Mouse (Mus musculus) heart, embryonic 15.5 days (tissue): ENCODE data around the gene Gm20532. TPM values are rescaled to one million over a fixed set of nuclear protein-coding genes. Genes with fewer than 3 reads are reported as not detected.
"Not testable (repeated sequence)": the region's sequence is repeated elsewhere in the genome, so short reads cannot be mapped to it uniquely, and the experiment has no call there.

ENCODE experiments used
- ATAC-seq: fragments of 200-750 bp; cut with Nextera tagmentation; replicated peaks from 2 replicates; pipeline ENCODE4 v1.8.0; 2017; ENCODE audit warnings: low read depth, moderate TSS enrichment; ENCODE audit not compliant: insufficient number of reproducible peaks, insufficient read depth, low FRiP score
- H3K27ac ChIP-seq: fragments of 300-500 bp; sonication (generic); 2 replicates; pipeline ENCODE4 v1.5.1; 2015; ENCODE audit warnings: mild to moderate bottlenecking, inconsistent platforms
- H3K27me3 ChIP-seq: fragments of 300-500 bp; sonication (generic); 2 replicates; pipeline ENCODE4 v1.6.1; 2015; ENCODE audit warnings: inconsistent platforms
- H3K36me3 ChIP-seq: fragments of 300-500 bp; sonication (generic); 2 replicates; pipeline ENCODE4 v1.6.1; 2015; ENCODE audit warnings: mild to moderate bottlenecking, inconsistent platforms
- H3K4me1 ChIP-seq: fragments of 300-500 bp; sonication (generic); replicated peaks from 2 replicates; pipeline ENCODE4 v1.6.1; 2015; ENCODE audit warnings: inconsistent platforms
- H3K4me2 ChIP-seq: fragments of 300-500 bp; sonication (generic); 2 replicates; pipeline ENCODE4 v1.6.1; 2015; ENCODE audit warnings: inconsistent platforms, mild to moderate bottlenecking, moderate library complexity
- H3K4me3 ChIP-seq: fragments of 300-500 bp; sonication (generic); 2 replicates; pipeline ENCODE4 v1.5.1; 2015; ENCODE audit warnings: mild to moderate bottlenecking, inconsistent platforms
- H3K9ac ChIP-seq: fragments of 300-500 bp; sonication (generic); 2 replicates; pipeline ENCODE4 v1.6.1; 2015; ENCODE audit warnings: mild to moderate bottlenecking, inconsistent platforms
- H3K9me3 ChIP-seq: fragments of 300-500 bp; sonication (generic); replicated peaks from 2 replicates; pipeline ENCODE4 v1.6.1; 2016; ENCODE audit warnings: inconsistent platforms
- WGBS: fragments of 180-500 bp; shearing (Covaris S2); methylation state at CpG from one replicate; pipeline ENCODE4 v1.1.7; 2015; ENCODE audit warnings: mixed read lengths; 5-methylcytosine and 5-hydroxymethylcytosine counted together
- microRNA counts: library from miRNA; unstranded; fragments of <30 nt; microRNA quantifications from one replicate; lab custom pipeline; 2016
- microRNA-seq: library from miRNA; unstranded; fragments of <30 nt; microRNA quantifications from one replicate; pipeline ENCODE4, GENCODE M21; 2016
- polyA plus RNA-seq: library from polyadenylated mRNA; unstranded; fragments of >200 nt; fragmentation: Nextera tagmentation; extraction: Ambion mirVana; gene quantifications from 2 replicates; pipeline ENCODE4 v1.2.1, GENCODE M21; 2015

The Gm20532 gene
- polyA plus RNA-seq, 1 experiment from 2014 or later = not detected

DNA sequence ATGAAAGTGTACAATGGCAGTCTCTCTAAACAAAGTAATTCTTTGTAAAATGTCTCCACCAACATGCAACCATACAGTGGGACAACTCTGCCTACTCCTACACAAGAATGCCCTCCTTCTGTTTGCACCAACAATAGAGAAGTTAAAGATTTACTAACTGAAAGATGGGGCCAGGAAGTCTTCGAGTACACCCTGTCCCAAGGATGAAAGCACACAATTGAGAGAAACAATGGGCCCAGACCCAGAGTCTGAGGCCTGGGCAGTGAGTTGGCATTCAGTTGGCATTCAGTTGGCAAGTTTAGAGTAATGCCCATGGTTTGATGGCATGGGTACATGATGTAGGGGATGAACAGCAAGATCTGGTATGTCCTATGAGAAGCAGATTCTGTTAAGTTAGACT is 68.2 kb downstream of the Gm20532 start:
- ATAC-seq = no peak

DNA sequence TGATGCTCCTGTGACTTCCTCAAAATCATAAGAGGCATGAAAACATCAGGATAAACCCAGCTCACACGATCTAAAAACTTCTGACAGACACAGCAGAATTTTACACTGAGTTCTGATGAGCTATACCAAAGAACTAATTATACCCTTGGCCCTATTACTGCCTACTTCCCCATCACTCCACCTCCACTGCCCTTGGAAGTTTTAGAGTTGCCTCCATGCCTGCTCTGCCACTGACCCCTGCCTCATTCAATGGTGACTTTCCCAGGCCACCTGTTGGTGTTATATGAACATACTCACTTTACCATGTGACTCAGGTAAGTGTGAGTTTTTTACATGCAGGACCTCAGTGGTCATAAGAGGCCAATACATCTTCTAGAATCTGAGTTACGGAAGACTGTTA is 71.0 kb downstream of the Gm20532 start:
- Histone ChIP-seq H3K4me2 (no peak overlapping the region), H3K4me3 (no peak overlapping the region), H3K27ac (no peak overlapping the region), H3K9me3 (no peaks in the 10 kb centered on the region), H3K4me1 (peaks cover 8% of the 10 kb centered on the region), H3K9ac (no peak overlapping the region), H3K36me3 (no peaks in the 10 kb centered on the region), H3K27me3 (no peaks in the 10 kb centered on the region)
- WGBS = 82% methylated on average over 2 of the region's 2 CpGs
- ATAC-seq = no peak

More for the DNA sequence above, 68.2 kb downstream of the Gm20532 start:
- Histone ChIP-seq H3K4me1 (no peaks in the 10 kb centered on the region), H3K9ac (no peak overlapping the region), H3K36me3 (no peaks in the 10 kb centered on the region), H3K9me3 (no peaks in the 10 kb centered on the region), H3K4me3 (no peak overlapping the region), H3K4me2 (no peak overlapping the region), H3K27ac (no peak overlapping the region), H3K27me3 (no peaks in the 10 kb centered on the region)
- WGBS = 60% methylated on average over 1 of the region's 1 CpGs

DNA sequence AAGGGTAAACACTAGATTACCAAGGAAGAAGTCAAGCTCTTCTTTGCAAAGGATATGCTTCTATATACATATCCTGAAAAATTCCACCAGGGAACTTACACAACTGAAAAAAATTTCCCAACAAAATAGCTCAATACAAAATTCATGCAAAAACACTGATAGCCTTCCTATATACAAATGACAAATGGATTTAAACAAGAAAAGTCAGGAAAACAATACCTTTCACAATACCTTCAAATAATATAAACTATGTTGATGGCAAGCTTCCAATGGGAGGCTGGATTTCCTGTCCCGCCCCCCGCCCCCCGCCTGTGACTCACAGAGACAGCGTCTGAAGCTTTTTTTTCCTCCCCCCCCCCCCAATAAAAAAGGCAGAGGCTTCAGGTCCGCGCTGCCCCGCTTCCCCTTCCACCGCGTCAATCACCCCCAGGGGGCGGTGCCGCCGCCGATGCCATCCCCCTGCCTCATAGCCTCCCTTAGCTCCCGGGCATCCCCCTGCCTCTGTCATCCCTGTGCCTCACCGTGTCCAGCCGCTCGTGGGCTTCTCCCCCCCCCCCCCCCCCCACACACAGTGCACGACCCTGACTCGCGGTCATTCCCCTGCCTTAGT is 74.8 kb downstream of the Gm20532 start:
- Histone ChIP-seq H3K4me3 (peak overlapping the region; percentile 38), H3K27ac (no peak overlapping the region), H3K9me3 (no peaks in the 10 kb centered on the region), H3K4me2 (peak overlapping the region; percentile 70), H3K36me3 (no peaks in the 10 kb centered on the region), H3K9ac (no peak overlapping the region), H3K27me3 (no peaks in the 10 kb centered on the region), H3K4me1 (peaks cover 11% of the 10 kb centered on the region)
- WGBS = 3% methylated on average over 15 of the region's 20 CpGs
- ATAC-seq = no peak

DNA sequence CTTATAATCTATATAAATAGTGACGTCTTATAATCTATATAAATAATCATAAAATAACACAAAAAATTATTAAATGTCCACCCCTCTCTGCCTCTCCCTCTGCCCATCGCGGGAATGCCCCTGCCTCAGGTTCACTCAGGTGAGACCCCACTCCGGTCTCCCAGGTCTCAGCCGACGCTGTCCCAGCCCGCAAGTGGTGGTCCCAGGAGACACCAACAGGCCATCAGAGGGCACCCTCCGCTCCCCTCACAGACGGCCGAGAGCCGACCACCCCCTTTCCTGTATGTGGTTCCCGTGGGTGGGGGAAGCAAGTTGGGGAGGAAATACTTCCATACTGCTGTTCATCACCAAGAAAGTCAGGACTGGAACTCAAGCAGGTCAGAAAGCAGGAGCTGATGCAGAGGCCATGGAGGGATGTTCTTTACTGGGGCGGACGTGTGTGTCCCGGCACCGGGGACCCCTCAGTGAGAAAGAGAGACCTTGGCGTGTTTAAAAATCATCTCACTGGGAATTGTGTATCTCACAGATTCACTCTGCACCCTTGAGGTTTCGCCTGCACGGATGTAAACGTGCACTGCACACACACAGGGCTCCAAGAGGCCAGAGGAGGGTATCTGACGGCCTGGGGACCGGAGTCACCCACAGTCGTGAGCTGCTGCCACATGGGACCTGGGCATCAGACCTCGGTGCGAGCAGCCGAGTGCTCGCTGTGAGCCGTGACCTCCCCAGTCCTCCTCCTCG is 75.5 kb downstream of the Gm20532 start:
- no peaks in the 10 kb centered on the region for H3K9me3 ChIP-seq
- peak overlapping the region; percentile 70 for H3K4me2 ChIP-seq
- H3K27ac ChIP-seq = no peak overlapping the region
- H3K4me1 ChIP-seq = peaks cover 11% of the 10 kb centered on the region
- no peaks in the 10 kb centered on the region for H3K36me3 ChIP-seq
- H3K27me3 ChIP-seq = no peaks in the 10 kb centered on the region
- H3K9ac ChIP-seq = no peak overlapping the region
- 40% methylated on average over 29 of the region's 29 CpGs for WGBS
- H3K4me3 ChIP-seq = peak overlapping the region; percentile 38
- no peak for ATAC-seq

DNA sequence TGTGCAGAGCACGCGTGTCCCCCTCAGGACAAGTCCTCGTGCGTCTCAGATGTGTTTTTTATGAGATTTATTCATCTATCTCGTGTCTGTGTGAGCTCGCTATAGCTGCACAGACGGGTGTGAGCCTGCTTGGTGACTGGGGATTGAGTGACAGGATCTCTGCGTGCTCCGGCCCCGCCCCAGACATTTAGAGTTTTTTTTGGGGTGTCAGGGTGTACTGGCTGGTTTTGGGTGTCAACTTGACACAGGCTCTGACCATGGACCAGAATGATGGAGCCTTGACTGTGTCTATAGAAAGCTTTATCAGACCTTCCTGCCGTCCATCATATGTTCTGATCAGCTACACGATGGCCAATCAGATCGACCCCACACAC is 76.1 kb downstream of the Gm20532 start:
- H3K36me3 ChIP-seq = no peaks in the 10 kb centered on the region
- H3K27me3 ChIP-seq = no peaks in the 10 kb centered on the region
- no peak for ATAC-seq
- no peak overlapping the region for H3K4me2 ChIP-seq
- H3K9me3 ChIP-seq = no peaks in the 10 kb centered on the region
- no peak overlapping the region for H3K27ac ChIP-seq
- 78% methylated on average over 13 of the region's 13 CpGs for WGBS
- no peak overlapping the region for H3K4me3 ChIP-seq
- H3K4me1 ChIP-seq = peaks cover 11% of the 10 kb centered on the region
- H3K9ac ChIP-seq = no peak overlapping the region

DNA sequence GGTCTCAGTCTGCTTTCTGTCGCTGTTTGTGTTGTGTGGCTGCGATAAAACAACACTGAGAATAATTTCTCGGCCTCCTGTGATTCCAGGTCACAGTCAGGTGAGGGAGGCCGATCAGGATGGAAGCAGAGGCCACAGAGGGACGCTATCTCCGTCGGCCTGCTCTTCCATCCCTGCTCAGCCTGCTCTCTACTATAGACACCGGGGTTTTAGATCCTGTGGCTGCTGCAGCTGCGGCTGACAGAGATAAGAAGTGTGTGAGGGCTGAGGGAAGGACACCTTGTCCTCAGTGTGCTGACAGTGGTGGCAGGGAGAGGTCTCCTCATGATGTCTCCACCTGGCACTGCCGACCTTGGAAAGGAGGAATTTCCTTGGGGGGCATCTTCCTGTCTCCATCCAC is 76.7 kb downstream of the Gm20532 start:
- Histone ChIP-seq H3K9ac (no peak overlapping the region), H3K4me1 (peaks cover 11% of the 10 kb centered on the region)

DNA sequence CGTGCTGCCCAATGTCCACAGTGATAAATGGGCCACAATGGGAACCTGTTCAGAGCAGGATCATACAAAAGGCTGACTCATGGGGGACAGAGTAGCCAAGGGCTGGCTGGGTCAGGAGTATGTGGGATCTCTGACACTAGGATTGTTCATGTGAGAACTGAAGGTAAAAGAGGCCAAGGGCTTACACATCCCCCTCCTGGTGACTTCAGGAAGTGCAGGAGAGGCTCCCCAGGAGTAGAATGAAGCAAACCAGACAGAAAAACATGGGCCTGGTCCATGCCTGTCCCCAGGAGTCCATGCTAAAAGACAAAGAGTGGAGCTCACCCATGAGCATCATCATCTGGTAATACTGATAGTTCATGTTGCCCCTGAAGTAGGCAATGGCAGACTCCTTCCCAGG is 77.1 kb downstream of the Gm20532 start:
- H3K27me3 ChIP-seq, H3K9ac ChIP-seq, H3K4me3 ChIP-seq, H3K4me2 ChIP-seq, H3K9me3 ChIP-seq, H3K27ac ChIP-seq, H3K36me3 ChIP-seq: not testable (repeated sequence)
- ATAC-seq = peak; percentile 14; the same call in 1 of the 2 replicates
- H3K4me1 ChIP-seq = peaks cover 11% of the 10 kb centered on the region
- 70% methylated on average over 1 of the region's 1 CpGs for WGBS

More for the DNA sequence above, 76.7 kb downstream of the Gm20532 start:
- 0 out of 2 replicates have a peak, but pooled peaks have one; percentile 10 for ATAC-seq
- H3K9me3 ChIP-seq = no peaks in the 10 kb centered on the region
- no peak overlapping the region for H3K4me3 ChIP-seq
- no peak overlapping the region for H3K4me2 ChIP-seq
- H3K36me3 ChIP-seq = no peaks in the 10 kb centered on the region
- H3K27me3 ChIP-seq = no peaks in the 10 kb centered on the region
- H3K27ac ChIP-seq = no peak overlapping the region
- WGBS = 46% methylated on average over 10 of the region's 10 CpGs

DNA sequence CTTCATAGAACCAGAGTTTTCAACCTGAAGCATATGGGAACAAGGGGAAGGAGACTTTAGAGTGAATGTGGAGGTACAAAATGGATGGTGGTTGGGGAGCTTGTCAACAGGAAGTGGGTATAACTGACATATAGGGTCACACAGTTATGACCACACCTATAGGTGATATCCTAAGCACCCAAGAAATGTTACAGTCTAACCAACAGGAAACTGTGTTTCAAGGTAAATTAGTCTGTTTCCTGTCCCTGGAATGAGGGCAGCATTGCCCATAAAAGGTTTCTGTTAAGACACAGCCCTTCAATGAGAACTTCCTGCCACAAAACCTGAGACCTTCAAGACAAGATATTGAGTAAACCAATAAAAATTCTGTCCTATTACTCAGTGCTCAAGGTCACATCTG is 82.3 kb downstream of the Gm20532 start:
- no peaks in the 10 kb centered on the region for H3K27me3 ChIP-seq
- H3K9me3 ChIP-seq = no peaks in the 10 kb centered on the region
- H3K36me3 ChIP-seq = no peaks in the 10 kb centered on the region
- H3K9ac ChIP-seq = no peak overlapping the region
- H3K4me3 ChIP-seq = no peak overlapping the region
- no peaks in the 10 kb centered on the region for H3K4me1 ChIP-seq
- no peak overlapping the region for H3K27ac ChIP-seq
- no peak for ATAC-seq
- H3K4me2 ChIP-seq = no peak overlapping the region

DNA sequence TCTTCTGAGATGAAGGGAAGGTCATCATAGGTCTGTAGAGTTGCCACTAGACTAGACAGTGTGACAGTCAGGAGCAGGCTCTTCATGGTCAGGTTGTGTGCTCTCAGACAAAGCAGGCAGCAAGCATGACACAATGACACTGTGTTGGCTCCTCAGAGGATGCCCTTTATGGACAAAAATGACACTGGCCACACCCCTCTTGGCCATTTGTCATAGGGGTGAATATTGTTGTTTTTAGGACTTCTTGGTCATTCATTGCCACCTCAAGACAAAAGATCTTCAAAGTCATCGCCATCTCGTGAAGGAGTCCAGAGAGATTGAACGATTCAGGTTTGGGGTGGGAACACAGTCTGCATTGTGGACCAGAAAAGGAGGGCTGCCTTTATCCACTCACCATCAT is 84.7 kb downstream of the Gm20532 start, which contains the start of gene Lcn4:
Gene Lcn4 (minus strand): TSS at position 101 of the 400 bp plus-strand sequence.
- Histone ChIP-seq H3K27ac (no peak within 1 kb of the TSS), H3K4me1 (no peaks in the 10 kb centered on the region), H3K4me2 (no peak within 1 kb of the TSS), H3K9me3 (no peaks in the 10 kb centered on the region), H3K9ac (no peak within 1 kb of the TSS), H3K36me3 (no peaks in the 10 kb centered on the region), H3K27me3 (no peaks in the 10 kb centered on the region), H3K4me3 (no peak within 1 kb of the TSS)
- ATAC-seq = no peak
- 82% methylated on average over 3 of the region's 3 CpGs for WGBS

MicroRNAs encoded within 50 kb of the gene (microRNA counts, 519-probe panel; counts per million panel counts)
- microRNA mmu-miR-126-3p (lab: Ali Mortazavi, UCI) (4,435 counts per million, percentile 96 among the panel's probes with 10 or more counts), microRNA mmu-miR-126-5p (lab: Ali Mortazavi, UCI) (3,783 counts per million, percentile 89 among the panel's probes with 10 or more counts)

Small RNA genes lying within 50 kb of the gene (microRNA-seq; reads per million reads assigned to microRNA genes)
- gene Mir126a (1.7 reads per million), gene Mir126b (not detected)

Other genes with a start within 250 kb of the Gm20532 start
- 22.1 and 27.9 TPM in 2 replicates for gene Dnlz, start 234.5 kb upstream of the Gm20532 start, polyA plus RNA-seq
- 0.60 and 1.7 TPM in 2 replicates for gene Card9, start 225.7 kb upstream of the Gm20532 start, polyA plus RNA-seq
- 16.8 and 19.6 TPM in 2 replicates for gene Snapc4, start 206.0 kb upstream of the Gm20532 start, polyA plus RNA-seq
- 72.3 and 82.9 TPM in 2 replicates for gene Entr1, start 197.3 kb upstream of the Gm20532 start, polyA plus RNA-seq
- gene Pmpca, start 197.3 kb upstream of the Gm20532 start, polyA plus RNA-seq = 103 and 111 TPM in 2 replicates
- gene Inpp5e, start 177.4 kb upstream of the Gm20532 start, polyA plus RNA-seq = 14.3 and 16.7 TPM in 2 replicates
- gene Sec16a, start 141.4 kb upstream of the Gm20532 start, polyA plus RNA-seq = 10.5 and 14.5 TPM in 2 replicates
- 10.8 and 24.2 TPM in 2 replicates for gene Notch1, start 70.0 kb upstream of the Gm20532 start, polyA plus RNA-seq
- gene Egfl7, start 6.6 kb upstream of the Gm20532 start, polyA plus RNA-seq = 159 and 197 TPM in 2 replicates
- 19.9 and 26.3 TPM in 2 replicates for gene Agpat2, start 17.8 kb downstream of the Gm20532 start, polyA plus RNA-seq
- gene Fam69b, start 41.8 kb downstream of the Gm20532 start, polyA plus RNA-seq = 12.2 and 18.0 TPM in 2 replicates
- not detected in 2 replicates for gene Lcn4, start 84.6 kb downstream of the Gm20532 start, polyA plus RNA-seq